Mouse (Mus musculus) forebrain, embryonic 15.5 days (tissue): Measurements from ENCODE around the gene Oaz1. TPM values are rescaled to one million over a fixed set of nuclear protein-coding genes. Genes with fewer than 3 reads are reported as not detected.

Source experiments
- ATAC-seq: fragments of 200-750 bp; cut with Nextera tagmentation; replicated peaks from 2 replicates; pipeline ENCODE4 v1.8.0; 2017; ENCODE audit warnings: mild to moderate bottlenecking, moderate TSS enrichment, moderate library complexity
- H3K27ac ChIP-seq: fragments of 300-500 bp; sonication (generic); replicated peaks from 2 replicates; pipeline ENCODE4 v1.5.1; 2015; ENCODE audit warnings: mild to moderate bottlenecking, inconsistent platforms
- H3K27me3 ChIP-seq: fragments of 300-500 bp; sonication (generic); 2 replicates; pipeline ENCODE4 v1.6.1; 2015; ENCODE audit warnings: inconsistent platforms
- H3K36me3 ChIP-seq: fragments of 300-500 bp; sonication (generic); 2 replicates; pipeline ENCODE4 v1.6.1; 2015; ENCODE audit warnings: mild to moderate bottlenecking, inconsistent platforms
- H3K4me1 ChIP-seq: fragments of 300-500 bp; sonication (generic); 2 replicates; pipeline ENCODE4 v1.6.1; 2015; ENCODE audit warnings: inconsistent platforms
- H3K4me2 ChIP-seq: fragments of 300-500 bp; sonication (generic); replicated peaks from 2 replicates; pipeline ENCODE4 v1.6.1; 2015; ENCODE audit warnings: mild to moderate bottlenecking, inconsistent platforms
- H3K4me3 ChIP-seq: fragments of 300-500 bp; sonication (generic); 2 replicates; pipeline ENCODE4 v1.5.1; 2015; ENCODE audit warnings: mild to moderate bottlenecking, inconsistent platforms
- H3K9ac ChIP-seq: fragments of 300-500 bp; sonication (generic); replicated peaks from 2 replicates; pipeline ENCODE4 v1.6.1; 2015; ENCODE audit warnings: mild to moderate bottlenecking, inconsistent platforms
- H3K9me3 ChIP-seq: fragments of 300-500 bp; sonication (generic); 2 replicates; pipeline ENCODE4 v1.6.1; 2016; ENCODE audit warnings: inconsistent platforms
- WGBS: fragments of 180-500 bp; shearing (Covaris S2); methylation state at CpG from one replicate; pipeline ENCODE4 v1.1.7; 2015; ENCODE audit warnings: mixed read lengths; 5-methylcytosine and 5-hydroxymethylcytosine counted together
- polyA plus RNA-seq: library from polyadenylated mRNA; unstranded; fragments of >200 nt; fragmentation: Nextera tagmentation; extraction: Ambion mirVana; gene quantifications from 2 replicates; pipeline ENCODE4 v1.2.1, GENCODE M21; 2015

Gene Oaz1
- polyA plus RNA-seq = 1,419 and 1,463 TPM in 2 replicates

DNA sequence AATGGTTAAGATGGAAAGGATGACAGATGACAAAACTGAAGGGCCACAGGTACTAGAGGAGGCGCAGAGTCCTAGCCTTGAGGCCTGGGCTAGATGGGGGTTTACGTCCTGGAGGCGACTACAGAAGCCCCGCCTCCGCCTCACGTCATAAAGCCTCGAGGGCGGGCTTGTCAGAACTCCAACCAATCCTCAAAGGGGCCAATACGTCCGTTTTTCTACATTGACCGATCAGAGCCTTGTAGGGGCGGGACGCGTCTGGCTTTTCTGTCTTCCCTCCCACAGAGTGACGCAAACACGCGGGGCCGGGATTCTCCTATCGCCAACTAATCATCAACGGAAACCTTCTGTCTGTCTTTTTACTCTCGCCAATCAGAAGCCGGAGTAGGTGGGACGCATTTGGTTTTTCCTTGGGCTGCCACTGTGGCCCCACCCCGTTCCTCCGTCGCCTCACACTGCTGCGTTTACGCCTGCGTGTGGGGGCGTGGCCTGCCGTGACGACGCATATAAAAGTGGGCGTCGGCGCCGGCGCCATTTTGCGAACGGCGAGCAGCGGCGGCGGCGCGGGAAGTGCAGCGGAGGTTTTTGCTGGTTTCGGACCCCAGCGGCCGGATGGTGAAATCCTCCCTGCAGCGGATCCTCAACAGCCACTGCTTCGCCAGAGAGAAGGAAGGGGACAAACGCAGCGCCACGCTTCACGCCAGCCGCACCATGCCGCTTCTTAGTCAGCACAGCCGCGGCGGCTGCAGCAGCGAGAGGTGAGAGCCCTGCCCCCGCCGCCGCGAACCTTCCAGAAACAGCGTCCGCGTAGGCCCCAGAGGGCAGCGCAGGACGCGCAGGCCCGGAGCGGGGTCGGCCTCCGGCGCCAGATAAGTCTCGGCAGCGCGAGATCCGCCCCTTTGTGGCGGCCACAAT lies at the start of gene Oaz1:
TSS of gene Oaz1 (plus strand) at position 506 of the 912 bp plus-strand sequence.
- H3K36me3 ChIP-seq = peaks cover 18% of the 10 kb centered on the region
- H3K9ac ChIP-seq = peak within 1 kb of the TSS; percentile 86
- H3K4me2 ChIP-seq = peak within 1 kb of the TSS; percentile 98
- ATAC-seq = peak; percentile 98
- peak within 1 kb of the TSS; percentile 93 for H3K4me3 ChIP-seq
- peak within 1 kb of the TSS; percentile 89 for H3K27ac ChIP-seq
- no peaks in the 10 kb centered on the region for H3K27me3 ChIP-seq
- peaks cover 19% of the 10 kb centered on the region for H3K4me1 ChIP-seq
- WGBS = under 1% methylated on average over 80 of the region's 82 CpGs
- no peaks in the 10 kb centered on the region for H3K9me3 ChIP-seq

GRCm38 (mm10) chr10:80777123-80777522 lies 49.3 kb upstream of the Oaz1 start:
- no peak overlapping the region for H3K4me3 ChIP-seq
- peaks cover 10% of the 10 kb centered on the region for H3K4me1 ChIP-seq
- ATAC-seq = no peak
- H3K4me2 ChIP-seq = no peak overlapping the region
- no peak overlapping the region for H3K9ac ChIP-seq
- peaks cover 88% of the 10 kb centered on the region for H3K36me3 ChIP-seq
- H3K9me3 ChIP-seq = no peaks in the 10 kb centered on the region
- H3K27ac ChIP-seq = no peak overlapping the region
- H3K27me3 ChIP-seq = no peaks in the 10 kb centered on the region
- 93% methylated on average over 5 of the region's 5 CpGs for WGBS

- H3K27me3 ChIP-seq = no peaks in the 10 kb centered on the region
- H3K36me3 ChIP-seq = peaks cover 91% of the 10 kb centered on the region
Measured at GRCm38 (mm10) chr10:80779565-80779964, 46.9 kb upstream of the Oaz1 start.

DNA sequence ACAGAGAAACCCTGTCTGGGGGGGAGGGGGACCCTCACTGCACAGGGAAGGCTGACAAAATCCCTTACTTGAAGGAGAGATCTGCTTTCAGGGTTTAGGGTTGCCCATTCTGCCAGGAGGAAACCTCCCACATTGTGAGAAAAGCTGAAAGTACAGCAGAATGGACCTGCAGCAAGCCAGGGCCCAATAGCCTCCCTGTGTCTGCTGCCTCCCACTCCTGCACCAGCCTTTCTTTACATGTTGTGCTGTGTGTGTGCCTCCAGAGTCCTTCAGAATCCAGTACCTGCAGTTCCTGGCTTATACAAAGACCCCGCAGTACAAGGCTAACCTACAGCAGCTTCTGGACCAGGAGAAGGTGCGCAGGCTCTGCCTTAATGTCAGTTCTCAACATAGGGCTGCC lies 42.2 kb upstream of the Oaz1 start:
- Histone ChIP-seq H3K27ac (no peak overlapping the region), H3K4me3 (no peak overlapping the region), H3K9ac (no peak overlapping the region), H3K4me1 (no peaks in the 10 kb centered on the region), H3K27me3 (no peaks in the 10 kb centered on the region), H3K36me3 (peaks cover 96% of the 10 kb centered on the region), H3K4me2 (no peak overlapping the region), H3K9me3 (no peaks in the 10 kb centered on the region)
- WGBS = 93% methylated on average over 2 of the region's 2 CpGs
- no peak for ATAC-seq

More at GRCm38 (mm10) chr10:80779565-80779964, 46.9 kb upstream of the Oaz1 start:
- ATAC-seq = no peak
- no peak overlapping the region for H3K27ac ChIP-seq
- H3K4me2 ChIP-seq = no peak overlapping the region
- H3K9me3 ChIP-seq = no peaks in the 10 kb centered on the region
- no peak overlapping the region for H3K9ac ChIP-seq
- H3K4me3 ChIP-seq = no peak overlapping the region
- H3K4me1 ChIP-seq = peaks cover under 1% of the 10 kb centered on the region

DNA sequence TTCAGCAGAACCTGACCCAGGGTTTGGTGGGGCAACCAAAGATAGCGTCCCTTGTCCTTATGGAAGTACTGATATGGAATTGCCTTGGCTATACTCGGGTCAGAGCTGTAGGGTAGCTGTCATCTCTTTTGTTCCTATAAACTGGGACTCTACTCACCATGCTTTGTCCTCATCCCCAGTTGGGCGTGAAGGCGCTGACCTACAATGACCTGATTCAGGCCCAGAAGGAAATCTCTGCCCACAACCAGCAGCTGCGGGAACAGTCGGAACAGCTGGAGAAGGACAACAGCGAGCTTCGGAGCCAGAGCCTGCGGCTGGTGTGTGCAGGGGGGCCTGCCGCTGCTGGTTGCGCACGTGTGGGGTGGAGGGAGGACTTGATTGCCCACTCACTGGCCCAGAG lies 41.6 kb upstream of the Oaz1 start:
- H3K27ac ChIP-seq = no peak overlapping the region
- H3K4me2 ChIP-seq = no peak overlapping the region
- H3K4me1 ChIP-seq = no peaks in the 10 kb centered on the region
- H3K27me3 ChIP-seq = no peaks in the 10 kb centered on the region
- ATAC-seq = no peak
- no peak overlapping the region for H3K9ac ChIP-seq
- 79% methylated on average over 12 of the region's 12 CpGs for WGBS
- peaks cover 94% of the 10 kb centered on the region for H3K36me3 ChIP-seq
- H3K4me3 ChIP-seq = no peak overlapping the region
- H3K9me3 ChIP-seq = no peaks in the 10 kb centered on the region

GRCm38 (mm10) chr10:80785963-80786362 lies 40.5 kb upstream of the Oaz1 start:
- no peak overlapping the region for H3K27ac ChIP-seq
- H3K9ac ChIP-seq = no peak overlapping the region
- no peaks in the 10 kb centered on the region for H3K4me1 ChIP-seq
- H3K4me2 ChIP-seq = no peak overlapping the region
- no peaks in the 10 kb centered on the region for H3K9me3 ChIP-seq
- no peak for ATAC-seq
- no peak overlapping the region for H3K4me3 ChIP-seq
- H3K27me3 ChIP-seq = no peaks in the 10 kb centered on the region
- 94% methylated on average over 11 of the region's 11 CpGs for WGBS
- H3K36me3 ChIP-seq = peaks cover 95% of the 10 kb centered on the region

- H3K27ac ChIP-seq = no peak overlapping the region
- peaks cover 96% of the 10 kb centered on the region for H3K36me3 ChIP-seq
- WGBS = 82% methylated on average over 2 of the region's 2 CpGs
- H3K9me3 ChIP-seq = no peaks in the 10 kb centered on the region
- no peak overlapping the region for H3K4me2 ChIP-seq
- H3K4me3 ChIP-seq = no peak overlapping the region
- no peaks in the 10 kb centered on the region for H3K4me1 ChIP-seq
- H3K9ac ChIP-seq = no peak overlapping the region
- no peak for ATAC-seq
- H3K27me3 ChIP-seq = no peaks in the 10 kb centered on the region
Measured at GRCm38 (mm10) chr10:80787517-80787916, 38.9 kb upstream of the Oaz1 start.

GRCm38 (mm10) chr10:80790761-80791404 lies 35.6 kb upstream of the Oaz1 start:
- Histone ChIP-seq H3K4me2 (no peak overlapping the region), H3K27me3 (no peaks in the 10 kb centered on the region), H3K9me3 (no peaks in the 10 kb centered on the region), H3K36me3 (peaks cover 93% of the 10 kb centered on the region), H3K9ac (no peak overlapping the region), H3K4me3 (no peak overlapping the region), H3K27ac (no peak overlapping the region), H3K4me1 (peaks cover 2% of the 10 kb centered on the region; the same call in 1 of the 2 replicates)
- ATAC-seq = no peak
- WGBS = 90% methylated on average over 19 of the region's 19 CpGs

GRCm38 (mm10) chr10:80791476-80792174 lies 34.8 kb upstream of the Oaz1 start:
- Histone ChIP-seq H3K27me3 (no peaks in the 10 kb centered on the region), H3K9me3 (no peaks in the 10 kb centered on the region), H3K4me2 (no peak overlapping the region), H3K36me3 (peaks cover 93% of the 10 kb centered on the region), H3K9ac (no peak overlapping the region), H3K27ac (0 out of 2 replicates have a peak overlapping the region, but pooled peaks have one; percentile 8), H3K4me1 (peaks cover 9% of the 10 kb centered on the region), H3K4me3 (no peak overlapping the region)
- WGBS = 81% methylated on average over 33 of the region's 33 CpGs
- ATAC-seq = no peak

- Histone ChIP-seq H3K9ac (no peak overlapping the region), H3K4me1 (peaks cover 17% of the 10 kb centered on the region), H3K9me3 (no peaks in the 10 kb centered on the region), H3K27ac (0 out of 2 replicates have a peak overlapping the region, but pooled peaks have one; percentile 8), H3K4me3 (no peak overlapping the region), H3K27me3 (no peaks in the 10 kb centered on the region), H3K36me3 (peaks cover 87% of the 10 kb centered on the region), H3K4me2 (no peak overlapping the region)
- WGBS = 71% methylated on average over 41 of the region's 41 CpGs
- ATAC-seq = no peak; the same call in 1 of the 2 replicates
Measured at GRCm38 (mm10) chr10:80792175-80793032, 34.1 kb upstream of the Oaz1 start.

GRCm38 (mm10) chr10:80793033-80793784 lies 33.2 kb upstream of the Oaz1 start:
- no peak for ATAC-seq
- Histone ChIP-seq H3K36me3 (peaks cover 79% of the 10 kb centered on the region), H3K4me3 (no peak overlapping the region), H3K27ac (no peak overlapping the region), H3K4me1 (peaks cover 18% of the 10 kb centered on the region), H3K9ac (no peak overlapping the region), H3K27me3 (no peaks in the 10 kb centered on the region), H3K9me3 (no peaks in the 10 kb centered on the region), H3K4me2 (no peak overlapping the region)
- 91% methylated on average over 13 of the region's 13 CpGs for WGBS
